In the genomic region with DNA sequence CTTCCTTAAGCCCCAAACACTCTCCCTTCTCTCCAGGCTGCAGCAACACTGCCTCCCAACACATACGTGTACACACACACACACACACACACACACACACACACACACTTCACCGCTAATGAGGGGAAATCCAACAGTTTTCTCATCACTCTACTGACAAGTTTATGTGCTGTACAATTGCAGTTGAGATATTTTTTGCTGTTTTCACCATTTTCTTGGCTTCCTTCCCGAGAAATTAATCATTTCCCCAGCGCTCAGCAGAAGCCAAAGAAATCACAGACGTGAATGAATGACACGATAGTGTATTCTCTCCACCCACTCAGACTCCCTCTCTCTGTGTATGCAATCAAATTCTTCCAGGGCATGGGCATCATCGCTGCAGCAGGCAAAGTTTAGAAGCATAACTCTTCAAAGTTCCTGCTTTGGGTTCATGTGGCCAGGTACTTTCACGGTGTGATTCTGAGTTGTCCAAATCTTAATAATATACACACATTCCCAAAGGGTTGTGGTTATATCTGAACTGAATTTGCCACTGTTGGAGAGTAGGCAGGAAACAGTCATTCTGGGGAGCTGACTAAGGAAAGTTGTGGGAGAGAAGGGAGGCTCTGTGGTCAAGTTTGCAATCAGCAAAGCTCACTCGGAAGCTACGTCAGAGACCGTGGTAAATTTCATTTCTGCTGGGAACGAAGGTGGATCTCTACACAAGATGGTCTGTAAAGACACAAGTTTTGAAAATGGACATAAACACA, we compare ENCODE assay signal across 10 mouse cellular contexts.
DNase-seq lines count a peak whose midpoint lies in the region; ATAC-seq and TF ChIP-seq lines count a peak whose summit lies in the region.
"Had no signal": no experiment of that assay in that cellular context is flagged by ENCODE, and none has a peak within 500 bp of the region (broad histone marks: within the 10 kb centered on the region; RNA-seq: fewer than 3 reads in every experiment).

No protein-coding gene starts in this region.

- H3K4me2 ChIP-seq in hindbrain, postnatal 0 days (ENCODE audit: low read depth, low read length) = no peak overlapping the region
- H3K4me2 ChIP-seq in hindbrain, embryonic 16.5 days (ENCODE audit: low read length) = no peak overlapping the region
- H3K4me2 ChIP-seq in kidney, embryonic 16.5 days (replicated peaks; ENCODE audit: low read depth, low read length) = no peak overlapping the region
- H3K4me2 ChIP-seq in limb, embryonic 15.5 days = no peak overlapping the region
- H3K4me2 ChIP-seq: stomach, embryonic 15.5 days had no signal

- no peak overlapping the region for H3K27ac ChIP-seq in hindbrain, postnatal 0 days
- H3K27ac ChIP-seq in hindbrain, embryonic 16.5 days (ENCODE audit: low read depth, low read length) = no peak overlapping the region
- 0 out of 2 replicates have a peak overlapping the region, but pooled peaks have one; percentile 45 for H3K27ac ChIP-seq in brown adipose tissue, adult 24 weeks (replicated peaks; ENCODE audit: low read depth, low read length)
- H3K27ac ChIP-seq in kidney, embryonic 16.5 days (ENCODE audit: low read length) = no peak overlapping the region
- peak overlapping the region; percentile 47; the same call in 1 of the 2 replicates for H3K27ac ChIP-seq in limb, embryonic 15.5 days
- H3K27ac ChIP-seq: stomach, embryonic 15.5 days had no signal

- no peak overlapping the region for H3K9ac ChIP-seq in hindbrain, postnatal 0 days (replicated peaks; ENCODE audit: low read length)
- no peak overlapping the region for H3K9ac ChIP-seq in hindbrain, embryonic 16.5 days (ENCODE audit: low read depth, low read length)
- no peak overlapping the region for H3K9ac ChIP-seq in kidney, embryonic 16.5 days (replicated peaks; ENCODE audit: low read length)
- H3K9ac ChIP-seq in limb, embryonic 15.5 days = no peak overlapping the region
- H3K9ac ChIP-seq: stomach, embryonic 15.5 days had no signal

- no peak overlapping the region for H3K4me3 ChIP-seq in hindbrain, postnatal 0 days (ENCODE audit: low read length)
- H3K4me3 ChIP-seq in hindbrain, embryonic 16.5 days (ENCODE audit: low read length) = no peak overlapping the region
- H3K4me3 ChIP-seq in brown adipose tissue, adult 24 weeks (ENCODE audit: insufficient read depth, low read depth, low read length) = no peak overlapping the region
- H3K4me3 ChIP-seq in kidney, embryonic 16.5 days (ENCODE audit: low read length) = no peak overlapping the region
- no peak overlapping the region for H3K4me3 ChIP-seq in limb, embryonic 15.5 days
- H3K4me3 ChIP-seq: stomach, embryonic 15.5 days had no signal

- H3K9me3 ChIP-seq in hindbrain, postnatal 0 days (ENCODE audit: low read length) = no peaks in the 10 kb centered on the region
- no peaks in the 10 kb centered on the region for H3K9me3 ChIP-seq in hindbrain, embryonic 16.5 days (ENCODE audit: control insufficient read depth, low read length)
- H3K9me3 ChIP-seq in kidney, embryonic 16.5 days (ENCODE audit: low read length) = no peaks in the 10 kb centered on the region
- H3K9me3 ChIP-seq in limb, embryonic 15.5 days = no peaks in the 10 kb centered on the region
- H3K9me3 ChIP-seq: stomach, embryonic 15.5 days had no signal

- no peaks in the 10 kb centered on the region for H3K27me3 ChIP-seq in hindbrain, postnatal 0 days (ENCODE audit: insufficient read depth, low read length)
- H3K27me3 ChIP-seq in hindbrain, embryonic 16.5 days (replicated peaks; ENCODE audit: control insufficient read depth, insufficient read depth, low read length) = no peaks in the 10 kb centered on the region
- no peaks in the 10 kb centered on the region for H3K27me3 ChIP-seq in kidney, embryonic 16.5 days (ENCODE audit: insufficient read depth, low read length)
- no peaks in the 10 kb centered on the region for H3K27me3 ChIP-seq in limb, embryonic 15.5 days
- H3K27me3 ChIP-seq: stomach, embryonic 15.5 days had no signal

- ATAC-seq in hindbrain, postnatal 0 days = no peak
- ATAC-seq in hindbrain, embryonic 16.5 days = no peak
- peak; percentile 54; the same call in 1 of the 2 replicates for ATAC-seq in kidney, embryonic 16.5 days (ENCODE audit: low FRiP score, low TSS enrichment)
- no peak for ATAC-seq in limb, embryonic 15.5 days (ENCODE audit: insufficient number of reproducible peaks, low FRiP score, low TSS enrichment, low read depth)
- ATAC-seq in megakaryocyte progenitor cell, adult 5-6 weeks (replicated peaks; ENCODE audit: poor library complexity) = no peak
- ATAC-seq: midbrain, embryonic 16.5 days had no signal

- no peaks in the 10 kb centered on the region for H3K36me3 ChIP-seq in hindbrain, postnatal 0 days (ENCODE audit: insufficient read depth, low read length)
- H3K36me3 ChIP-seq in hindbrain, embryonic 16.5 days (ENCODE audit: control insufficient read depth, insufficient read depth, low read length) = no peaks in the 10 kb centered on the region
- no peaks in the 10 kb centered on the region for H3K36me3 ChIP-seq in kidney, embryonic 16.5 days (ENCODE audit: insufficient read depth, low read length)
- H3K36me3 ChIP-seq in limb, embryonic 15.5 days = no peaks in the 10 kb centered on the region
- H3K36me3 ChIP-seq: stomach, embryonic 15.5 days had no signal

- no peaks in the 10 kb centered on the region for H3K4me1 ChIP-seq in hindbrain, postnatal 0 days (ENCODE audit: insufficient read depth, low read length)
- no peaks in the 10 kb centered on the region for H3K4me1 ChIP-seq in hindbrain, embryonic 16.5 days (ENCODE audit: control insufficient read depth, insufficient read depth, low read depth, low read length)
- 0 out of 2 replicates have a peak, but pooled peaks cover 2% of the 10 kb centered on the region for H3K4me1 ChIP-seq in brown adipose tissue, adult 24 weeks (ENCODE audit: control insufficient read depth, insufficient read depth, insufficient read length, low read length)
- H3K4me1 ChIP-seq in kidney, embryonic 16.5 days (ENCODE audit: insufficient read depth, low read length) = no peaks in the 10 kb centered on the region
- H3K4me1 ChIP-seq in limb, embryonic 15.5 days = peaks cover 19% of the 10 kb centered on the region
- H3K4me1 ChIP-seq: stomach, embryonic 15.5 days had no signal

- WGBS in hindbrain, postnatal 0 days = 75% methylated on average over 12 of the region's 12 CpGs
- WGBS in hindbrain, embryonic 16.5 days = 73% methylated on average over 12 of the region's 12 CpGs
- WGBS in kidney, embryonic 16.5 days = 56% methylated on average over 12 of the region's 12 CpGs
- 50% methylated on average over 12 of the region's 12 CpGs for WGBS in limb, embryonic 15.5 days

- intact Hi-C loops in gastrocnemius, postnatal 36 days (cut with DNase I) = no loop called here

- no peak for TF ChIP-seq CTCF in hindbrain, postnatal 0 days (IDR thresholded peaks at IDR 0.05; ENCODE audit: low read depth)

- DNase-seq in hindbrain, postnatal 0 days (ENCODE audit: low spot score) = peak; percentile 49
- DNase-seq in ovary, postnatal 10 days (ENCODE audit: low spot score) = no peak
- DNase-seq in gastrocnemius, postnatal 36 days = no peak

Comparison
In these comparisons a context has a peak if more than half of its experiments do, and no peak if none do; other contexts are left out.
1. H3K27ac ChIP-seq: peak in brown adipose tissue, adult 24 weeks (single experiment) and limb, embryonic 15.5 days (single experiment); none in hindbrain, postnatal 0 days (single experiment), hindbrain, embryonic 16.5 days (single experiment) and kidney, embryonic 16.5 days (single experiment).